Mouse (Mus musculus): ENCODE results near the gene Basp1. TPM values are rescaled to one million over a fixed set of nuclear protein-coding genes. Genes with fewer than 3 reads are reported as not detected.
A peak's percentile ranks its signal among the peaks of the same experiment; 100 is the strongest.
"Not testable (repeated sequence)": the region's sequence is repeated elsewhere in the genome, so short reads cannot be mapped to it uniquely, and the experiment has no call there.

The Basp1 gene
- total RNA-seq (2021) = 10 to 100 TPM; 17.6 to 29.6 TPM
- long read RNA-seq, experiment 1, transcript Basp1-201 (2 exons, 1,855 nt) = major isoform, 42 of 48 reads
- long read RNA-seq, experiment 1, partial matches to known transcripts = 0 of 48 reads
- long read RNA-seq, experiment 1, other reads (novel, unspliced or antisense) = 6 of 48 reads
- long read RNA-seq, experiment 2, transcript Basp1-201 (2 exons, 1,855 nt) = major isoform, 8 of 10 reads
- long read RNA-seq, experiment 2, partial matches to known transcripts = 0 of 10 reads
- long read RNA-seq, experiment 2, other reads (novel, unspliced or antisense) = 2 of 10 reads

GRCm38 (mm10) chr15:25413378-25413901 lies at the start of gene Basp1:
Gene Basp1 (minus strand): TSS chr15:25413764.
- DNase-seq = peak; percentile 65

- not testable (repeated sequence) for DNase-seq
Observed at GRCm38 (mm10) chr15:25463076-25463475, 49.5 kb upstream of the Basp1 start.

GRCm38 (mm10) chr15:25462056-25462762 lies 48.6 kb upstream of the Basp1 start:
- DNase-seq = no peak

GRCm38 (mm10) chr15:25459901-25460300 lies 46.3 kb upstream of the Basp1 start:
- DNase-seq = no peak

GRCm38 (mm10) chr15:25457421-25457820 lies 43.9 kb upstream of the Basp1 start:
- no peak for DNase-seq

- DNase-seq = no peak
Observed at GRCm38 (mm10) chr15:25453538-25453937, 40.0 kb upstream of the Basp1 start.

GRCm38 (mm10) chr15:25449348-25449747 lies 35.8 kb upstream of the Basp1 start:
- DNase-seq = no peak

GRCm38 (mm10) chr15:25448703-25449340 lies 35.3 kb upstream of the Basp1 start:
- DNase-seq = no peak

- DNase-seq = no peak
Observed at GRCm38 (mm10) chr15:25447136-25447535, 33.6 kb upstream of the Basp1 start.

GRCm38 (mm10) chr15:25446155-25446487 lies 32.6 kb upstream of the Basp1 start:
- no peak for DNase-seq

GRCm38 (mm10) chr15:25445361-25446154 lies 32.0 kb upstream of the Basp1 start:
- no peak for DNase-seq

GRCm38 (mm10) chr15:25444208-25444607 lies 30.6 kb upstream of the Basp1 start:
- peak; percentile 41 for DNase-seq

- DNase-seq = no peak
Observed at GRCm38 (mm10) chr15:25443140-25443790, 29.7 kb upstream of the Basp1 start.

- DNase-seq = no peak
Observed at GRCm38 (mm10) chr15:25441868-25442185, 28.3 kb upstream of the Basp1 start.

- DNase-seq = peak; percentile 82
Observed at GRCm38 (mm10) chr15:25440991-25441867, 27.7 kb upstream of the Basp1 start.

GRCm38 (mm10) chr15:25440317-25440716 lies 26.8 kb upstream of the Basp1 start:
- no peak for DNase-seq

GRCm38 (mm10) chr15:25432341-25432740 lies 18.8 kb upstream of the Basp1 start:
- no peak for DNase-seq

GRCm38 (mm10) chr15:25430167-25430566 lies 16.6 kb upstream of the Basp1 start:
- no peak for DNase-seq

GRCm38 (mm10) chr15:25429007-25429406 lies 15.4 kb upstream of the Basp1 start:
- DNase-seq = no peak

GRCm38 (mm10) chr15:25428551-25428950 lies 15.0 kb upstream of the Basp1 start:
- DNase-seq = no peak

- no peak for DNase-seq
Observed at GRCm38 (mm10) chr15:25420266-25420665, 6.7 kb upstream of the Basp1 start.
